Comparison of ENCODE assay signal across 9 mouse cellular contexts in genomic region chr15:83037755-83038483, GRCm38 (mm10). TPM values are rescaled to one million over a fixed set of nuclear protein-coding genes. Genes with fewer than 3 reads are reported as not detected.
DNase-seq lines count a peak whose midpoint lies in the region; ATAC-seq and TF ChIP-seq lines count a peak whose summit lies in the region.
"Had no signal": no experiment of that assay in that cellular context is flagged by ENCODE, and none has a peak within 500 bp of the region (broad histone marks: within the 10 kb centered on the region; RNA-seq: fewer than 3 reads in every experiment).

No protein-coding gene starts in this region.

- peak; percentile 92 for DNase-seq in A20 (ENCODE audit: low read depth, low spot score)
- peak; percentile 74 for DNase-seq in adrenal gland, adult 8-10 months
- DNase-seq in embryo, embryonic 9.5 days (ENCODE audit: extremely low spot score), result peak; percentile 87
- peak; percentile 82 to 87 for DNase-seq in gastrocnemius, postnatal 4 days (ENCODE audit: low spot score in 2 of 2)
- DNase-seq in thymus, adult 18-20 months, result peak; percentile 66 to 75

- no peak for TF ChIP-seq POLR2A in olfactory bulb, adult 2 months (IDR thresholded peaks at IDR 0.05; ENCODE audit: insufficient read depth, low read depth, low read length)

- ATAC-seq in kidney, embryonic 14.5 days (ENCODE audit: low FRiP score, low TSS enrichment), result peak; percentile 54; the same call in 1 of the 2 replicates
- ATAC-seq in limb, embryonic 15.5 days (ENCODE audit: insufficient number of reproducible peaks, low FRiP score, low TSS enrichment, low read depth), result no peak

- WGBS in kidney, embryonic 14.5 days, result 3% methylated on average over 8 of the region's 8 CpGs
- WGBS in limb, embryonic 15.5 days, result 4% methylated on average over 8 of the region's 8 CpGs
- 6% methylated on average over 8 of the region's 8 CpGs for WGBS in olfactory bulb, adult 2 months

- no peak overlapping the region for H3K27ac ChIP-seq in kidney, embryonic 14.5 days (ENCODE audit: low read depth, low read length)
- H3K27ac ChIP-seq in limb, embryonic 15.5 days, result 0 out of 2 replicates have a peak overlapping the region, but pooled peaks have one; percentile 54
- no peak overlapping the region for H3K27ac ChIP-seq in olfactory bulb, adult 2 months (ENCODE audit: insufficient read depth, low read depth, low read length)

- H3K4me2 ChIP-seq in kidney, embryonic 14.5 days (replicated peaks; ENCODE audit: low read depth, low read length), result no peak overlapping the region
- H3K4me2 ChIP-seq in limb, embryonic 15.5 days, result no peak overlapping the region

- H3K9ac ChIP-seq in kidney, embryonic 14.5 days (ENCODE audit: low read depth, low read length), result no peak overlapping the region
- no peak overlapping the region for H3K9ac ChIP-seq in limb, embryonic 15.5 days

- no peaks in the 10 kb centered on the region for H3K9me3 ChIP-seq in kidney, embryonic 14.5 days (ENCODE audit: control insufficient read depth, low read length)
- H3K9me3 ChIP-seq in limb, embryonic 15.5 days, result no peaks in the 10 kb centered on the region

- H3K36me3 ChIP-seq in kidney, embryonic 14.5 days (ENCODE audit: control insufficient read depth, insufficient read depth, low read length), result no peaks in the 10 kb centered on the region
- no peaks in the 10 kb centered on the region for H3K36me3 ChIP-seq in limb, embryonic 15.5 days

- H3K4me1 ChIP-seq in kidney, embryonic 14.5 days (ENCODE audit: control insufficient read depth, insufficient read depth, low read length), result peaks cover 31% of the 10 kb centered on the region; the same call in 1 of the 2 replicates
- peaks cover 63% of the 10 kb centered on the region for H3K4me1 ChIP-seq in limb, embryonic 15.5 days
- H3K4me1 ChIP-seq in olfactory bulb, adult 2 months (ENCODE audit: control insufficient read depth, insufficient read depth, low read length), result peaks cover 30% of the 10 kb centered on the region

- H3K27me3 ChIP-seq in kidney, embryonic 14.5 days (ENCODE audit: control insufficient read depth, insufficient read depth, low read length), result peaks cover 11% of the 10 kb centered on the region
- peaks cover 21% of the 10 kb centered on the region for H3K27me3 ChIP-seq in limb, embryonic 15.5 days

- TF ChIP-seq CTCF in olfactory bulb, adult 2 months (IDR thresholded peaks at IDR 0.05; ENCODE audit: insufficient read depth, low read depth, low read length), result peak; percentile 98

- no peak overlapping the region for H3K4me3 ChIP-seq in kidney, embryonic 14.5 days (ENCODE audit: low read length)
- no peak overlapping the region for H3K4me3 ChIP-seq in limb, embryonic 15.5 days
- H3K4me3 ChIP-seq in olfactory bulb, adult 2 months (ENCODE audit: insufficient read depth, low read depth, low read length), result no peak overlapping the region
- H3K4me3 ChIP-seq: erythroblast, embryonic 14.5 days had no signal

RNA-seq across cellular contexts. Expression of gene Nfam1, which starts 4.8 kb away (rescaled TPM):
- total RNA-seq in adrenal gland, adult 8-10 months (2022), result 1 to 10 TPM; 2.5 to 4.6 (median 3.8) TPM
- total RNA-seq in gastrocnemius, postnatal 4 days (2021), result 1 to 10 TPM; 2.5 to 4.2 TPM
- 2.0 and 3.4 TPM in 2 replicates for polyA plus RNA-seq in kidney, embryonic 14.5 days (2014; fragmentation: Nextera tagmentation; extraction: Ambion mirVana)
- polyA plus RNA-seq in limb, embryonic 15.5 days (2015; fragmentation: Nextera tagmentation; extraction: Ambion mirVana), result 4.7 and 5.2 TPM in 2 replicates
- not detected in 2 replicates for polyA plus RNA-seq in olfactory bulb, adult 2 months (2012; ENCODE audit: insufficient read depth, insufficient read length, low replicate concordance, missing spikeins)

RNA-seq across cellular contexts. Expression of gene Tcf20, which starts 50.2 kb away (rescaled TPM):
- total RNA-seq in adrenal gland, adult 8-10 months (2022), result 100 to 1,000 TPM; 102 to 109 (median 106) TPM
- 10 to 100 TPM; 51.0 to 58.8 TPM for total RNA-seq in gastrocnemius, postnatal 4 days (2021)
- 7.1 and 11.6 TPM in 2 replicates for polyA plus RNA-seq in kidney, embryonic 14.5 days (2014; fragmentation: Nextera tagmentation; extraction: Ambion mirVana)
- polyA plus RNA-seq in limb, embryonic 15.5 days (2015; fragmentation: Nextera tagmentation; extraction: Ambion mirVana), result 8.5 and 10.5 TPM in 2 replicates
- polyA plus RNA-seq in olfactory bulb, adult 2 months (2012; ENCODE audit: insufficient read depth, insufficient read length, low replicate concordance, missing spikeins), result 82.1 TPM in 1 of 2 replicates, not detected in the other

RNA-seq across cellular contexts. Expression of gene Serhl, which starts 51.4 kb away (rescaled TPM):
- total RNA-seq in adrenal gland, adult 8-10 months (2022), result 10 to 100 TPM; 42.1 to 73.7 (median 60.6) TPM
- total RNA-seq in gastrocnemius, postnatal 4 days (2021), result 10 to 100 TPM; 33.4 to 41.0 TPM
- polyA plus RNA-seq in kidney, embryonic 14.5 days (2014; fragmentation: Nextera tagmentation; extraction: Ambion mirVana), result 52.7 and 54.5 TPM in 2 replicates
- polyA plus RNA-seq in limb, embryonic 15.5 days (2015; fragmentation: Nextera tagmentation; extraction: Ambion mirVana), result 66.0 and 68.8 TPM in 2 replicates
- not detected in 2 replicates for polyA plus RNA-seq in olfactory bulb, adult 2 months (2012; ENCODE audit: insufficient read depth, insufficient read length, low replicate concordance, missing spikeins)

Comparison
In these comparisons a context has a peak if more than half of its experiments do, and no peak if none do; other contexts are left out.
1. RNA of gene Serhl, which starts 51.4 kb away (polyA plus RNA-seq): 66.0 to 68.8 TPM in limb, embryonic 15.5 days and 52.7 to 54.5 TPM in kidney, embryonic 14.5 days; not detected in olfactory bulb, adult 2 months; every median in the first group is over 10 times any median in the second.
2. Peak in every context shown above with its lines, with median percentiles within 50 percentile points of each other: DNase-seq.